Mouse (Mus musculus): ENCODE results near the gene St6gal1. TPM values are rescaled to one million over a fixed set of nuclear protein-coding genes. Genes with fewer than 3 reads are reported as not detected.

The St6gal1 gene
- polyA plus RNA-seq (2015; fragmentation: Nextera tagmentation; extraction: Ambion mirVana) = 8.4 and 10.4 TPM in 2 replicates

DNA sequence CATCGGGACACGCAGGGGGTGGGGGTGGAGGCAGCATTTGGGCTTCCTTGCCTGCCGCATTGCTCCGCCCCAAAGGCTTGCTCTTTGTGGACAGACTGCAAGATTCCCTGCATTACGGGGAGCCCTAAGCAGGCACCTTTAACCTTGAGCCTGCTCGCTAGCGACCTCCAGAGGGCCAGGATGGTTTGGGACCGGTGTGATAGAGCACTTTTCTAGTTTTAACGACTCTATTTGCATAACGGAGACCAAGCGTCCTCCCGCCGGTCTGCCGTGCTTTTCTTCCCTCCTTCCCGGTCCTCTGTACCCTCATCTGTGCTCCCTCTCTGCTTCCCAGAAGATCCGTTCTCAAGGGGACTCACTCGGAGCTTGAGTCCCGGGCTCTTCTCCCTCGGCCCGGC is at the start of gene St6gal1:
Gene St6gal1 (plus strand): TSS at position 70 of the 398 bp plus-strand sequence.

Other genes with a start within 250 kb of the St6gal1 start
- gene Kng2, start 195.3 kb upstream of the St6gal1 start, polyA plus RNA-seq (2015; fragmentation: Nextera tagmentation; extraction: Ambion mirVana) = 0.32 and 0.46 TPM in 2 replicates
- 1.3 and 2.8 TPM in 2 replicates for gene Kng1, start 166.9 kb upstream of the St6gal1 start, polyA plus RNA-seq (2015; fragmentation: Nextera tagmentation; extraction: Ambion mirVana)
- gene Eif4a2, start 117.3 kb upstream of the St6gal1 start, polyA plus RNA-seq (2015; fragmentation: Nextera tagmentation; extraction: Ambion mirVana) = 135 and 147 TPM in 2 replicates
- 26.1 and 28.1 TPM in 2 replicates for gene Rfc4, start 97.0 kb upstream of the St6gal1 start, polyA plus RNA-seq (2015; fragmentation: Nextera tagmentation; extraction: Ambion mirVana)
- gene Adipoq, start 78.2 kb upstream of the St6gal1 start, polyA plus RNA-seq (2015; fragmentation: Nextera tagmentation; extraction: Ambion mirVana) = 44.5 and 447 TPM in 2 replicates
- 0.04 TPM in 1 of 2 replicates, not detected in the other for gene Rtp1, start 204.4 kb downstream of the St6gal1 start, polyA plus RNA-seq (2015; fragmentation: Nextera tagmentation; extraction: Ambion mirVana)